Mouse (Mus musculus): Measurements from ENCODE around the gene Dner.

DNA sequence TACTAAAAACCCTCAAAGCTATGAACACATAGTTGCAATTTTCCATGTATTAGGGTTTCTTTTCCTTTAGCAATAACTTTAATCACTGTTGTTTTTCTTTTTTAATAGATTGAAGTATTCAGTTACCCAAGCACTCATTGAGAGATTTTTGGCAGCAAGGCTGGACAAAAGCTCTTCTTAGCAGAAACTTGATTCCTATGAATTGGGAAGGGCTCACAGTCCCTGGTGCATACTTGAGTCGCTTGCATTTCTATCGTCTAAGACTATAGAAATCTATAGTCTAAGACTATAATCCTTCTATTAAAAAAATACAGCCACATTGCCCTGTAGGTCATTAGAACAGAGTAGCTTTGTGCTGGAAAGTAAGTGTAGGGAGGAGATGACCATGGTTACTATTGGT, 287.1 kb downstream of the Dner start:
- TF ChIP-seq CHD2 (IDR thresholded peaks at IDR 0.05; ENCODE audit: low read depth, low read length): no peak
- no peak for TF ChIP-seq MAFK (IDR thresholded peaks at IDR 0.05; ENCODE audit: insufficient read depth, low read depth, low read length)
- TF ChIP-seq ZNF384 (IDR thresholded peaks at IDR 0.05; ENCODE audit: low read depth, low read length): no peak
- no peak for TF ChIP-seq HCFC1 (IDR thresholded peaks at IDR 0.05; ENCODE audit: borderline replicate concordance, insufficient read depth, low read length)

All from ES-E14 (cell line).